ENCODE assay signal across 1 mouse cellular context in the genomic region with DNA sequence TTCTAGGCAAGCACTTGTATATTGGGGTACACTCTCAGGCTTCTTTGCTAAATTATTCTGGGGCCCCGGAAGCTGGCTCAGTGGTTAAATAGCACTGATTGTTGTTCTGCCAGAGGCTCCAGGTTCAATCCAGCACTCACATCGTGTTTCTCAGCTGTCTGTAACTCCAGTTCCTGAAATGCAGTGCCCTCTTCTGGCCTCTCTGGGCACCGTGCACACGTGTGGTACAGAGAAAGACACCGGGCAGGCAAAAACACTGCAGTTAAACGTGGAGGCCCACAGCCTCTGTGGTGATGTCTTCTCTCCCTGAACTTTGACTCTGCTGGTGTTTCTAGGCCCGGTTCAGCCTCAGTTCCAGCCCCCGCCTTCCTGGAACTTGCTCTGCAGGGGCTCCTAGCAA.
A peak's percentile ranks its signal among the peaks of the same experiment; 100 is the strongest.
TF ChIP-seq lines count a peak whose summit lies in the region.

No protein-coding gene starts in this region.

TF ChIP-seq in CH12.LX, 34 proteins besides CTCF, POLR2A, EP300 and RAD21:
- TF ChIP-seq SMC3 (IDR thresholded peaks at IDR 0.05; ENCODE audit: low read depth, low read length) (peak; percentile 82), MEF2A (IDR thresholded peaks at IDR 0.05; ENCODE audit: borderline replicate concordance, low read depth, low read length) (peak; percentile 69), GABPA (IDR thresholded peaks at IDR 0.05; ENCODE audit: insufficient replicate concordance, low read depth, low read length) (no peak), NRF1 (IDR thresholded peaks at IDR 0.05; ENCODE audit: low read depth, low read length) (peak; percentile 50), USF2 (conservative IDR thresholded peaks at IDR 0.05; ENCODE audit: low read depth, low read length) (no peak), USF1 (IDR thresholded peaks at IDR 0.05; ENCODE audit: low read depth, low read length) (no peak), PAX5 (IDR thresholded peaks at IDR 0.05; ENCODE audit: low read length) (no peak), JUND (conservative IDR thresholded peaks at IDR 0.05; ENCODE audit: low read depth, low read length) (0 out of 2 replicates have a peak, but pooled peaks have one; percentile 43), MAZ (IDR thresholded peaks at IDR 0.05; ENCODE audit: low read depth, low read length) (peak; percentile 85), TBP (conservative IDR thresholded peaks at IDR 0.05; ENCODE audit: low read depth, low read length) (no peak), IRF4 (IDR thresholded peaks at IDR 0.05; ENCODE audit: low read depth, low read length) (peak; percentile 71), ZKSCAN1 (IDR thresholded peaks at IDR 0.05; ENCODE audit: borderline replicate concordance, low read depth, low read length) (no peak), POLR2AphosphoS2 (IDR thresholded peaks at IDR 0.05; ENCODE audit: low read depth, low read length) (no peak), TCF12 (IDR thresholded peaks at IDR 0.05; ENCODE audit: low read depth, low read length) (peak; percentile 66), KAT2A (IDR thresholded peaks at IDR 0.05; ENCODE audit: insufficient replicate concordance, low read length) (no peak), RCOR1 (conservative IDR thresholded peaks at IDR 0.05; ENCODE audit: low read depth, low read length) (no peak), ZC3H11A (IDR thresholded peaks at IDR 0.05; ENCODE audit: low read depth, low read length) (no peak), MAFK (IDR thresholded peaks at IDR 0.05; ENCODE audit: insufficient replicate concordance, low read length) (0 out of 2 replicates have a peak, but pooled peaks have one; percentile 10), ZNF384 (IDR thresholded peaks at IDR 0.05; ENCODE audit: low read depth, low read length) (no peak), BHLHE40 (IDR thresholded peaks at IDR 0.05; ENCODE audit: low read depth, low read length) (peak; percentile 87), ELF1 (IDR thresholded peaks at IDR 0.05; ENCODE audit: low read depth, low read length) (peak; percentile 79), MXI1 (IDR thresholded peaks at IDR 0.05; ENCODE audit: low read depth, low read length) (peak; percentile 97), ETS1 (conservative IDR thresholded peaks at IDR 0.05; ENCODE audit: low read depth, low read length) (peak; percentile 56; the same call in 1 of the 2 replicates), MYC (IDR thresholded peaks at IDR 0.05; ENCODE audit: low read depth, low read length) (peak; percentile 99), ZMIZ1 (IDR thresholded peaks at IDR 0.05; ENCODE audit: low read depth, low read length) (no peak), JUN (IDR thresholded peaks at IDR 0.05; ENCODE audit: insufficient read depth, low read depth, low read length) (no peak), E2F4 (IDR thresholded peaks at IDR 0.05; ENCODE audit: insufficient replicate concordance, low read depth, low read length) (0 out of 2 replicates have a peak, but pooled peaks have one; percentile 31), NELFE (IDR thresholded peaks at IDR 0.05; ENCODE audit: low read depth, low read length) (peak; percentile 73), HCFC1 (IDR thresholded peaks at IDR 0.05; ENCODE audit: low read depth, low read length) (peak; percentile 50), CHD2 (IDR thresholded peaks at IDR 0.05; ENCODE audit: low read length) (no peak), UBTF (IDR thresholded peaks at IDR 0.05; ENCODE audit: low read depth, low read length) (no peak), SIN3A (IDR thresholded peaks at IDR 0.05; ENCODE audit: low read length) (peak; percentile 97), CHD1 (IDR thresholded peaks at IDR 0.05; ENCODE audit: low read depth, low read length) (no peak), MAX (IDR thresholded peaks at IDR 0.05; ENCODE audit: low read length) (peak; percentile 96)
